Mouse (Mus musculus): ENCODE results near the gene Spp1. TPM values are rescaled to one million over a fixed set of nuclear protein-coding genes. Genes with fewer than 3 reads are reported as not detected.

Gene Spp1
- polyA plus RNA-seq, 1 experiment, result not detected

- no peak for TF ChIP-seq GATA1 (IDR thresholded peaks at IDR 0.05; ENCODE audit: low read length)
These were observed 25.5 kb downstream of the Spp1 start for GRCm38 (mm10) chr5:104460456-104460838.

GRCm38 (mm10) chr5:104460856-104461255 lies 25.9 kb downstream of the Spp1 start:
- no peak for TF ChIP-seq GATA1 (IDR thresholded peaks at IDR 0.05; ENCODE audit: low read length)

- TF ChIP-seq GATA1 (IDR thresholded peaks at IDR 0.05; ENCODE audit: low read length), result no peak
These were observed 30.4 kb downstream of the Spp1 start for GRCm38 (mm10) chr5:104465279-104465678.

- TF ChIP-seq GATA1 (IDR thresholded peaks at IDR 0.05; ENCODE audit: low read length), result no peak
These were observed 30.8 kb downstream of the Spp1 start for GRCm38 (mm10) chr5:104465731-104466130.

GRCm38 (mm10) chr5:104466816-104467215 lies 31.9 kb downstream of the Spp1 start:
- TF ChIP-seq GATA1 (IDR thresholded peaks at IDR 0.05; ENCODE audit: low read length), result no peak

GRCm38 (mm10) chr5:104468586-104468985 lies 33.7 kb downstream of the Spp1 start:
- TF ChIP-seq GATA1 (IDR thresholded peaks at IDR 0.05; ENCODE audit: low read length), result no peak

- TF ChIP-seq GATA1 (IDR thresholded peaks at IDR 0.05; ENCODE audit: low read length), result no peak
These were observed 36.1 kb downstream of the Spp1 start for GRCm38 (mm10) chr5:104470981-104471391.

- no peak for TF ChIP-seq GATA1 (IDR thresholded peaks at IDR 0.05; ENCODE audit: low read length)
These were observed 37.5 kb downstream of the Spp1 start for GRCm38 (mm10) chr5:104472371-104472770.

- TF ChIP-seq GATA1 (IDR thresholded peaks at IDR 0.05; ENCODE audit: low read length), result no peak
These were observed 45.4 kb downstream of the Spp1 start for GRCm38 (mm10) chr5:104480367-104480766.

GRCm38 (mm10) chr5:104482856-104483255 lies 47.9 kb downstream of the Spp1 start:
- no peak for TF ChIP-seq GATA1 (IDR thresholded peaks at IDR 0.05; ENCODE audit: low read length)

Other genes starting within 250 kb of the Spp1 start
- gene Dmp1, start 232.5 kb upstream of the Spp1 start, polyA plus RNA-seq (2012), result not detected in 2 replicates
- not detected in 2 replicates for gene Ibsp, start 135.9 kb upstream of the Spp1 start, polyA plus RNA-seq (2012)
- not detected in 2 replicates for gene Mepe, start 109.8 kb upstream of the Spp1 start, polyA plus RNA-seq (2012)
- not detected in 2 replicates for gene Pkd2, start 24.3 kb downstream of the Spp1 start, polyA plus RNA-seq (2012)
- gene BC005561, start 73.2 kb downstream of the Spp1 start, polyA plus RNA-seq (2012), result 2.8 and 3.9 TPM in 2 replicates